Mouse (Mus musculus) lung, embryonic 16.5 days (tissue): ENCODE results near the gene Cdc42ep4. TPM values are rescaled to one million over a fixed set of nuclear protein-coding genes. Genes with fewer than 3 reads are reported as not detected.
A peak's percentile ranks its signal among the peaks of the same experiment; 100 is the strongest.

Experiments
- ATAC-seq: fragments of 200-750 bp; cut with Nextera tagmentation; 2 replicates; pipeline ENCODE4 v1.8.0; 2017; ENCODE audit warnings: low read depth, mild to moderate bottlenecking, moderate library complexity
- H3K27ac ChIP-seq: fragments of 300-500 bp; sonication (generic); 2 replicates; pipeline ENCODE4 v1.5.1; 2014; ENCODE audit warnings: mild to moderate bottlenecking, control low read depth, low read length
- H3K27me3 ChIP-seq: fragments of 300-500 bp; sonication (generic); 2 replicates; pipeline ENCODE4 v1.6.1; 2014; ENCODE audit warnings: low read depth, low read length, mixed read lengths; ENCODE audit not compliant: control insufficient read depth, insufficient read depth
- H3K36me3 ChIP-seq: fragments of 300-500 bp; sonication (generic); 2 replicates; pipeline ENCODE4 v1.6.1; 2014; ENCODE audit warnings: low read length; ENCODE audit not compliant: control insufficient read depth, insufficient read depth
- H3K4me1 ChIP-seq: fragments of 300-500 bp; sonication (generic); replicated peaks from 2 replicates; pipeline ENCODE4 v1.6.1; 2014; ENCODE audit warnings: low read length, mixed read lengths; ENCODE audit not compliant: control insufficient read depth, insufficient read depth
- H3K4me2 ChIP-seq: fragments of 300-500 bp; sonication (generic); 2 replicates; pipeline ENCODE4 v1.6.1; 2014; ENCODE audit warnings: low read depth, low read length, control low read depth
- H3K4me3 ChIP-seq: fragments of 300-500 bp; sonication (generic); 2 replicates; pipeline ENCODE4 v1.5.1; 2014; ENCODE audit warnings: mild to moderate bottlenecking, low read length, control low read depth
- H3K9ac ChIP-seq: fragments of 300-500 bp; sonication (generic); 2 replicates; pipeline ENCODE4 v1.6.1; 2014; ENCODE audit warnings: low read length, control low read depth
- H3K9me3 ChIP-seq: fragments of 300-500 bp; sonication (generic); 2 replicates; pipeline ENCODE4 v1.6.1; 2016; ENCODE audit warnings: low read length; ENCODE audit not compliant: control insufficient read depth
- WGBS: fragments of 180-500 bp; shearing (Covaris S2); extraction: QIAGEN DNeasy Blood & Tissue Kit; methylation state at CpG from one replicate; pipeline ENCODE4 v1.1.7; 2014; 5-methylcytosine and 5-hydroxymethylcytosine counted together
- polyA plus RNA-seq: library from polyadenylated mRNA; unstranded; fragments of >200 nt; fragmentation: Nextera tagmentation; extraction: Ambion mirVana; gene quantifications from 2 replicates; pipeline ENCODE4 v1.2.1, GENCODE M21; 2015

Gene Cdc42ep4
- 129 and 130 TPM in 2 replicates for polyA plus RNA-seq

GRCm38 (mm10) chr11:113751484-113752084 lies at the start of gene Cdc42ep4:
TSS of gene Cdc42ep4 (minus strand) at chr11:113751881.
- no peaks in the 10 kb centered on the region for H3K27me3 ChIP-seq
- peak within 1 kb of the TSS; percentile 99 for H3K27ac ChIP-seq
- H3K9me3 ChIP-seq: no peaks in the 10 kb centered on the region
- H3K4me2 ChIP-seq: peak within 1 kb of the TSS; percentile 88
- ATAC-seq: peak; percentile 83
- peak within 1 kb of the TSS; percentile 93 for H3K9ac ChIP-seq
- peaks cover 32% of the 10 kb centered on the region for H3K4me1 ChIP-seq
- peaks cover 2% of the 10 kb centered on the region for H3K36me3 ChIP-seq
- under 1% methylated on average over 44 of the region's 44 CpGs for WGBS
- peak within 1 kb of the TSS; percentile 90 for H3K4me3 ChIP-seq

DNA sequence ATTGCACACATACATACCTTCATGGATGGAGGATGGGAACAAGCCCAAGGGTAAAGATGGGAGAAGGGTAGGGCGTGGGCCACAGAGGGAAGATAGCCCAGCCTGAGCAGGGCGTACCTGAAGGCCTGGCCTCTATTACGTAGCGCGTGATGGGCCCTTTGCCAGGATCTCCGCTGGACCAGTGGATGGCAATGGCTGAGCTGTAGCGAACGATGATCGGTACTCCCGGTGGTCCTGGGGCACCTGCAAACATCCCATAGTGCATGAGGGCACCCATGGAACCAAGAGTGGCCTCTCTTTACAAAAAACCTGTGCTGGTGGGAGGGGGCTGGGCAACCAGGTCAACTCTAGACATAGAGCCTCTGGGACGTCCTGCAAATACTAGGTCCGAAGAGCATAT lies 48.3 kb upstream of the Cdc42ep4 start:
- H3K27ac ChIP-seq: no peak overlapping the region
- WGBS: 93% methylated on average over 12 of the region's 12 CpGs
- no peaks in the 10 kb centered on the region for H3K27me3 ChIP-seq
- H3K9ac ChIP-seq: no peak overlapping the region
- peaks cover 27% of the 10 kb centered on the region for H3K4me1 ChIP-seq
- H3K36me3 ChIP-seq: no peaks in the 10 kb centered on the region
- no peak for ATAC-seq
- no peak overlapping the region for H3K4me3 ChIP-seq
- H3K9me3 ChIP-seq: no peaks in the 10 kb centered on the region
- H3K4me2 ChIP-seq: no peak overlapping the region

GRCm38 (mm10) chr11:113799041-113799447 lies 47.4 kb upstream of the Cdc42ep4 start:
- Histone ChIP-seq H3K9ac (no peak overlapping the region), H3K9me3 (no peaks in the 10 kb centered on the region), H3K27me3 (no peaks in the 10 kb centered on the region), H3K36me3 (no peaks in the 10 kb centered on the region), H3K4me1 (peaks cover 26% of the 10 kb centered on the region), H3K27ac (no peak overlapping the region), H3K4me3 (no peak overlapping the region), H3K4me2 (no peak overlapping the region)
- no peak for ATAC-seq
- 47% methylated on average over 14 of the region's 14 CpGs for WGBS

DNA sequence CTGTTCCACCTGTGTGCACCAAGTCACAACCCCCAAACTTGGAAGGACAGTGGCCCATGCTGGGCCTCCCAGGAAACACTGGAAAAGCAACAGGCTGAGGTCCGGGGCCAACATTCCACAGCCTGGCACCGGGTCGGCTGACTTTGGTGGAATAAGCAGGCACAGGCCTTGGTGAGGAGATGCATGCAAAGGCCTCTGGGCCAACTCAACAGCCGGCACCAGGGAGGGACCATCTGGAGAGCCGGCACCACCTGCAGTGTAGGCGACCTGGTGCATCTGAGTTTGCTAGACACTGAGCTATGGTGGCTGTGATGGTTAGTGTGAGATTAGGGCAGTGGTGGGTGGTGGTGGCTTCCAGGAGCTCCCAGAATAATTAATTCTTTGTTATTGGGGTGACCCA lies 46.3 kb upstream of the Cdc42ep4 start:
- 57% methylated on average over 6 of the region's 6 CpGs for WGBS
- Histone ChIP-seq H3K36me3 (no peaks in the 10 kb centered on the region), H3K27me3 (no peaks in the 10 kb centered on the region), H3K27ac (no peak overlapping the region), H3K9ac (no peak overlapping the region), H3K9me3 (no peaks in the 10 kb centered on the region), H3K4me2 (no peak overlapping the region), H3K4me1 (peaks cover 19% of the 10 kb centered on the region), H3K4me3 (no peak overlapping the region)
- ATAC-seq: no peak

- no peak for ATAC-seq
- no peak overlapping the region for H3K9ac ChIP-seq
- no peak overlapping the region for H3K27ac ChIP-seq
Measured at GRCm38 (mm10) chr11:113797014-113797983, 45.6 kb upstream of the Cdc42ep4 start.

DNA sequence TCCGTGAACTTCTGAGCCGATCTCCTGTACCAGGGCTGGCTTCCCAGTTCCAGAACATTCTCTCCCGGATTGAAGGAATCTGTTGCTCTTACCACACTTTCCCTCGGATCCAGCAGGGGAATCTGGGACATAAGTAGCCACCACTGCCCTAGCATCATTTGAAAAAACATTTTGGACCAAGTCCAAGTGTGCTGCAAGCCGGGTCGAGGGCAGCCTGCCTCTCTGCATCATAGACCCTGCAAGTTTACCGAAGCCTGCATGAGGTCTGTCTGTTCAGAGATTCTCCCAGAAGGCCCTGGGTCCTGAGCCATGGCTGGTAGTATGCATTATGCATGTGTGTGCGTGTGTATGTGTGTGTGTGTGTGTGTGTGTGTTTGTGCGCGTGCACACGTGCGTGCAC lies 44.2 kb upstream of the Cdc42ep4 start:
- Histone ChIP-seq H3K27me3 (no peaks in the 10 kb centered on the region), H3K27ac (no peak overlapping the region), H3K9ac (no peak overlapping the region), H3K4me2 (no peak overlapping the region), H3K4me3 (no peak overlapping the region), H3K9me3 (no peaks in the 10 kb centered on the region), H3K4me1 (peaks cover 20% of the 10 kb centered on the region), H3K36me3 (no peaks in the 10 kb centered on the region)
- no peak for ATAC-seq
- WGBS: 58% methylated on average over 12 of the region's 12 CpGs

More at GRCm38 (mm10) chr11:113797014-113797983, 45.6 kb upstream of the Cdc42ep4 start:
- no peak overlapping the region for H3K4me3 ChIP-seq
- no peaks in the 10 kb centered on the region for H3K27me3 ChIP-seq
- H3K9me3 ChIP-seq: no peaks in the 10 kb centered on the region
- no peak overlapping the region for H3K4me2 ChIP-seq
- 70% methylated on average over 19 of the region's 19 CpGs for WGBS
- H3K4me1 ChIP-seq: peaks cover 12% of the 10 kb centered on the region
- H3K36me3 ChIP-seq: no peaks in the 10 kb centered on the region

- Histone ChIP-seq H3K36me3 (no peaks in the 10 kb centered on the region), H3K4me1 (peaks cover 43% of the 10 kb centered on the region), H3K27ac (peak overlapping the region; percentile 45; the same call in 1 of the 2 replicates), H3K9ac (peak overlapping the region; percentile 47; the same call in 1 of the 2 replicates), H3K4me3 (no peak overlapping the region), H3K4me2 (no peak overlapping the region), H3K27me3 (no peaks in the 10 kb centered on the region), H3K9me3 (no peaks in the 10 kb centered on the region)
- 47% methylated on average over 16 of the region's 16 CpGs for WGBS
- ATAC-seq: no peak
Measured at GRCm38 (mm10) chr11:113791357-113792215, 39.9 kb upstream of the Cdc42ep4 start.

DNA sequence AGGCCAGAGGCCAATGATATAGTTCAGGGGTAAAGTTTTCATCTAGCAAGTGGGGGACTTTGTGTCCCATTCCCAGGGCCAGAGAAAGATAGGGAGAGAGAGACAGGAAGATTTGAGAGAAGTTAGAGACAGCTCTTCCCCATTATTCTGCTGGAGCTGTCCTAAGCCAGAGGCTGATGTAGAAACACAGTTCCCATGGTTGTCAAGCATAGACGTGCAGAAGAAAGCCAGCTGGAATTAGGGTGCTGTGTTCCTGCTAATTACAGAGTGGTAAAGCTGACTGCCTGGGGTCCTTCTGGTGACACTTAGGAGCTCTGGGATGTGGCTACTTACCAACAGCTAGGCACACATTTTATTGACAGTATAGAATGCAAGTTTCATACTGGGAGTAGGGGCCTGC lies 37.4 kb upstream of the Cdc42ep4 start:
- 30% methylated on average over 1 of the region's 1 CpGs for WGBS
- peak; percentile 50 for ATAC-seq

More for the DNA sequence above, 37.4 kb upstream of the Cdc42ep4 start:
- Histone ChIP-seq H3K4me1 (peaks cover 55% of the 10 kb centered on the region), H3K27ac (peak overlapping the region; percentile 88), H3K27me3 (no peaks in the 10 kb centered on the region), H3K4me3 (no peak overlapping the region), H3K9me3 (no peaks in the 10 kb centered on the region), H3K9ac (no peak overlapping the region), H3K4me2 (no peak overlapping the region), H3K36me3 (no peaks in the 10 kb centered on the region)
